Mouse (Mus musculus) kidney, adult 9 months (tissue): ENCODE measurements at regions not wholly inside any gene's neighbourhood (a gene's known extent, or its start where the extent isn't known, plus 50 kb on each side); places are given as distances from the start of the nearest gene placed in this dataset.

ENCODE experiments used
- DNase-seq: peaks from one replicate; pipeline ENCODE4 v3.0.0; 2022

DNA sequence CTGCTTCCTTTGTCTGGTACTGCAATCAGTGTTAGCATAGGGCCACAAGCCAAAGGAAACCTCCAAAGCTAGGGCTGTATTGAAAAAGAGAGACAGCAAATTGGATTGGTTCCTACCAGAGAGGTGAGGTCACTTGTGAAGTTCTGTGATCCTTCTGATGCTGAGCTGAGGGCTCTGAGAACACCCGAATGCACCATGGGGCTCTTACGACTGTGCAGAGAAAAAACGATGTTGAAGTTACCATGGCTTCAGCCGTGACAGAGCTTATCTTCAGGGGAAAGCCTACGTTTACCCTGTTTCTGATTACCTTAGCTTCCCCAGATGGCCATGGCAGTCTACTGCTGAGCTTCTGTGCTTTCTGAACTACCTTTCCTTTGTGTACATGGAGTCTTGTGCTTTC is 53.9 kb upstream of the Fmo9 start:
- DNase-seq = no peak

DNA sequence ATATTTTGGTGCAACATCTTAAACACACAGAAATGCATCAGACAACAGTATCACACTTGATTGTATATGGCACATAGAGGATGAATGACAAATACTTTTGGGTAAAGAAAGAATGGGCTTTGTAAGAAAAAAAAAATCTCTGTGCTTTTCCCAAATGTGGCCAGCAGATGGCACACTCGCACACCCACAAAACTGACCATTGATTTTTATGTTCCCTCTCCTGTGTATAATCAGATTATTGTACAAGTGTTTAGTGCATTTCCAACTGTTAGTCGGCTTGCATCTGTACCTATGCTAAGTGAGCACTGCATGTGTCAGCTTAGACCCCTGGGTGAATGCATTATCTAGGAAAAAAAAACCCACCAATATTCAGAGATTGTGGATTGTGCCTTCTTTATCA is 56.4 kb upstream of the Fmo9 start:
- DNase-seq = peak; percentile 8

DNA sequence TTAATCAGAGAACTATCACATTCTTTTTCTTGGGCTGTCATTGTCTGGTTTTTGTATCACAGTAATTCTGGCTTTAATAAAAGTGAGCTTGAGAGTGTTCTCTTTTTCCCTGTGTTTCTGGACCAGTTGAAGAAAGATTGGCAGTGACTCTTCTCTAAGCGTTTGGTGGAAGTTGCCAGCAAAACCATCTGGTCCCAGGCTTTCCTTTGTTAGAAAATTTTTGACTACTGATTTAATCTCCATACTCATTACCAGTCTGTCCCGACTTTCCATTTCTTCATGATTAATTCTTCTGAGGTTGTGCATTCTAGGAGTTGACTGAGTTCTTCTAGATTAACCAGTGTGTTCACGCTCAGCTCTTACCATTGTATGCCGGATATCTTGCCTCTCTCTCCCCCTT is 68.6 kb upstream of the Fmo9 start:
- DNase-seq = no peak

DNA sequence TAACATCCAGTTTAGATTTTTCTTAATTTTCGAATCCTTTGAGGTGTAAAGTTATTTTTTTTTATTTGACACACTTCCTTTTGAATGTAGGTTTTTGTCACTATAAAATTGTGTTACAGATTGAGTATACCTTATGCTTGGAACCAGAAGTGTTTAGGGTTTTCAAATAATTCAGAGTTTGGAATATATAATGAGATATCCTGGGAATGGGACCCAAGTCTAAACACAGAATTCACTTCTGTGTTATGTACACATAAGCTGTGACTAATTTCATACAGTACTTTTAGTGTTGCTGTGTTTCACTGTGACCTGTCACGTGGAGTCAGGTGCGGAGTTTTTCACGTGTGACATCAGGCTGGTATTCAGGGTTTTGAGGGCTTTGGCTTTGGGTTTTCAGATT is 69.1 kb upstream of the Fmo9 start:
- DNase-seq = no peak

DNA sequence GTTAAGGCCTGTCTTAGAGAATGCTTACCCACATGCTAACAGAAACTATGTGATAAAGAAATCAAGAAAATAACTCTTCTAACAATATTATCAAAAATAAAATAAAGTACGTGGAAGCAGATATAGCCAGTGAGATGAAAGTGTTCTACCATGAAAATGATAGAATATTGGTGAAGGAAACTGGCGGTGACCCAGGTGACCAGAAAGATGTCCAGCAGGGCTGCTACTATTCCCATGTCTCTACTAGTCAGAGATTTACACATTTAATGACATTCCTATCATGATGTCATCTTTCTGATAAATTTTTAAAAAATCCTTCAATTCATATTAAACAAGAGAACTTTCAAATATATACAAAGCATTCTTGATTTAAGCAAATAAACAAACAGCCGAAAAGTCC is 69.8 kb upstream of the Fmo9 start:
- no peak for DNase-seq

DNA sequence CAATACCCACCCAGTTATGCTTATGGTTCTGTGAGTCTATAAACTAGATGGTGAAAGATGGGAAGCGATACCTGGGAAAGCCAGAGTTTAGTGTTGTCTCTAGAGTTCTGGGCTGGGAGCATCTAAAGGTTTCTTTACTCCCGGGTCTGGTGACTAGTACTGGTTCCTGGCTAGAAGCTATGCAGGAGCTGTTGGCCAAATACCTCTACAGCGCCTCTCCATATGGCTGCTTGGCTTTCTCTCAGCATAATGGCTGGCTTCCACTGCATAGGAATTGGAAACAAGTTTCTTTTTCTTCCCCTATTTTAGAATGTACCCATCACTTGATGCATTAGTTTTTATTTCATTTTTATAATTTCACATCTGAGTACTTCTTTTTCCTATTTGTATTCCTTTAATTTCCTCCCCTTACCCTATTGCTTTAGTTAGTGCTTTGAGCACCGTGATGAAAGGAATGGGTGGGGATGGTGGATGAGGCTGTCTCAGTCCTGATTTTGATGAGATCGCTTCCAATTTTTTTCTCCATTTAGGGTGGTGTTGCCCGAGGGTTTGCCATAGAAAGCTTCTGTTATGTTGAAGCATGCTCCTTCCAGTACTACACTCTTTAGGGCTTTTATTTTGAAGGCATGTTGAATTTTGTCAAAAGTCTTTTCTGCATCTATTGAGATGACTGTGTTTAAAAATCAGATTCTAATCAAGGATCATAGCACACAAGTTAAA is 71.5 kb upstream of the Fmo9 start:
- DNase-seq = no peak

DNA sequence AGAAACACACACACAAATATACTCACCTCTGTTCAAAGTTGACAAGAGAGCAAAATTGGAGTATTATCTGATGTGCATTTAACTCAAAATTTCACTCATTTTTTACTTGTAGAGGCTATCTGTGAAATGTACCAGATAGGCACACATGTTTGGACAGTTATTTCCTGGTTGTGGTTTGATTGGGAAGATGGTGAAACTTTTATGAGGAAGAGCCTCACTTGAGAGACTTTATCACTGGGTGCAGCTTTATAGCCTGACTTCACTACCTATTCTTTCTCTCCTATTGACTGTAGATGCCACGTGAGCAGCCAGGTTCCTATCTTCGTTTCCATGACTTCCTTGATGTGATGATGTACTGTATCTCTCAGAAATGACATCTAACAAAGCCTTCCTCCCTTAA is 77.3 kb upstream of the Fmo9 start:
- DNase-seq = no peak

DNA sequence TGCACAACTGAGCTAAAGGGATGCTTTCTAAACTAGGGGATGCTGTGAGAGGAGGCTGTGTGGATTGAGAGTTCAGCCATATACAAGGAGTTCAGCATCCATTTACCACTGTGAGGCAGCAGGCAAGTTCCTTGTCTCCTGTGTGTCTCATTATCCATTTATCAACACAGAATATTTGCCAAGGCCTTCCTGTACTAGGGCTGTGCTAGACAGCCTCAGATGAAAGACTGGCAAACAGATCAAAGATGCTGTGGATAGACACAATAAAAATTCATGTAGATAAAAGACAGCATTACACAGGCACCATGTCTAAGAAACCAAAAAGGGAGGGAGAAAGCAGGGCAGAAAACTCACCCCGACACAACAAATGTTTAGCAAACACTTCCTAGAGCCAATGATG is 91.5 kb upstream of the Fmo9 start:
- no peak for DNase-seq

DNA sequence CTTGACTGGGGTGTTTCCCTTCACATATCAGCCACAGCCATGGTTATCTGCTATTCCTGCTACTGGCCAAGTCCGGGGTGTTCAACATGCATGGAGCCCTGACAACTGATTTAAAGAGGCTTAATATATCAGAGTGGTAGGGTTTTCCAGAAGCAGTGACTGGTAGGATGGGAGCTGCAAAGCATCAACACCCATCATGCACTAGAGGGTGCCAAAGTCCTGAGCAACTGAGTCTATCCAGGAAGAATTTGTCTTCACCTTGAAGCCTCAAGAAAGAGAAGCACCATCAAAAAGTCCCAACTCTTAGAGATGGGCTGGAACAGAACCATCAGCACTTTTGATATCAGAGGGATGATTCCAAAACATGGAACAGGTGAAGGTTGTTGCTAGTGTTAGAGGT is 100.5 kb upstream of the Fmo9 start:
- DNase-seq = peak; percentile 31

DNA sequence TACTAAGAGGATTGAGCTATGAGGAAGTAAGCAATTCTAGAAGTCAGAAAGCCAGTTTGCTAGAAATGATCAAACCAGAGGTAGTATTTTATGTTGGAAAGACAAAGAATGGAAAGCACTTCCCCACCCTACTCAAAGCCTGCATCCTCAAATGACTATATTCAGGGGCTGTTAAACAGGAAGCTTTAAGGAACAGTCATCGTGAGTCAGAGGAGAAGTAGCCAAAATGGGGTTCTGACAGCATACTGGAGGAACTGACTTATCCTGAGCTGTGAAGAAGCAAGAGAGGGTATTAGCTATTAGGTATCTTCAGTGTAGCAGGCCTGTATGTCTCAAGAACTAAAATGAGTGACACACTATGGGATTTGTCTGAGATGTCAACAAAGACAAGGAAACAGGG is 106.3 kb upstream of the Fmo9 start:
- peak; percentile 2 for DNase-seq

DNA sequence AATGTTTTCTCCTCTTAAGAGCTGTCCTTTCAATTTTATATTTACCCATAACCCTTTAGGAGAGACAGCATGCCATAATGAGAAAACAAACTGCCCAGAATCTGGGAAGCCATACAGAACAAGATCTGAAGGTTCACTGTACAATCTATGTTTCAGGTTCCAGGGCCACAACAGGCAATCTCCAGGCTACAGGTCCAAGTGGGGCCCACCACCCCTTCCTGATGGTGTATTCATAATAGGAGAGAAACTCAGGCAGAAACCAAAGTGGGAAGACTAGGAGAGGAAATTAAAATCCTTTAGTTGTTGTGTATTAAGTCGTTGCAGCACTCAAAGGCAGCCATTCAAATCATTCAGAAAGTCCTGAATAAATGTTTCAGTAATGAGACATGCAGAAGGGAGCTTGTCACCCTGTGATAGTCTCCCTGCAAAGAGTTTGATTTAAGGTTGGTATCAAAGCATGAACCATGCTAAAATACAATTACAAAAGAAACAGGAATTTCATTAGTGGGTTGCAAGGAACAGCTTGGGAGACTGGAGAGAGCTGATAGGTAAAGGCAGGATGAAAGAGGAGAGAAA is 107.3 kb upstream of the Fmo9 start:
- DNase-seq = no peak

DNA sequence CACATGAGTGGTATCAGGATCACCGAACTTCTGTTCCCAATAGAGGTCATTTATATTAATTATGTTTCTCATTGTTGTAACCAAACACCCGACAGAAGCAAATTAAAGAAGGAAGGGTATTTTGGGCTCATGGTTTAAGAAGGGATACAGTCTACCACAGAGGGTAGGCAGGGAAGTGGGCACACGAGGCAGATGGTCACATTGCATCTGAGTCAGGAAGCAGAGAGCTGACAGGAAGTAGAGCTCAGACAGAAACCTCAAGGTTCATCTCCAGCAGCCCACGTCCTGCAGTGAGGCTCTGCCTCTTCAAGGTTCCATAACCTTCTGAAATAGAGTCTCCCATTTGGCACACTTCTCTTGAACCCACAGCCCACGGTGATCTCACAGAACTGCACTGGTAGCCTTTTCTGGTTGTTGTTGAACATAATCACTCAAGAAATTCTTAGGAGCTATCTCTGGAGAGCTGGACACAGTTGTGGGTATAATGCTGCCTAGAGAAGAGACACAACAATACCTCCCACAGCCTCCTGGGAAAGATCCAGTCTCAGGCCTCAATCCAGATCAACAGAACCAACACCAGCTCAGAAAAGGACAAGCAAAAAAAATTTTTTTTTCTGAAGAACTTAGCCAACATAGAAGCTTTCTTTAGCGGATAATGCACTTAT is 111.5 kb upstream of the Fmo9 start:
- DNase-seq = no peak

DNA sequence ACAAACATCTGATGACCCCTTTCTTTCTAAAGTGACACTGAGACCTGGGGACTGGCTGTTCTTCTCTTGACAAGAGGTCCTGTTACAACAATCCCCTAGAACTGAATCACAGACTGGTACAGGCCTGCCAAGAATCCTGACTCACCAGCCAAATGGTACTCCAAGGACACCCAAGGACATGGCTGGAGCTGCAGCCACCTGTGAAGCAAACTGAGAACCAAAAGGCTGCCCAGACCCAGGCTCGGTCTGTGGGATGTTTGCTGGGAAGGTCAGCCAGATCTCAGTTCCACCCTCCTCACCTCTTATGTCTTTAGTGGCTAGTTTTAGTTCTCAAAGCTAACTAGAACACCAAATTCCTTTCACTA is 112.1 kb upstream of the Fmo9 start:
- DNase-seq = no peak

DNA sequence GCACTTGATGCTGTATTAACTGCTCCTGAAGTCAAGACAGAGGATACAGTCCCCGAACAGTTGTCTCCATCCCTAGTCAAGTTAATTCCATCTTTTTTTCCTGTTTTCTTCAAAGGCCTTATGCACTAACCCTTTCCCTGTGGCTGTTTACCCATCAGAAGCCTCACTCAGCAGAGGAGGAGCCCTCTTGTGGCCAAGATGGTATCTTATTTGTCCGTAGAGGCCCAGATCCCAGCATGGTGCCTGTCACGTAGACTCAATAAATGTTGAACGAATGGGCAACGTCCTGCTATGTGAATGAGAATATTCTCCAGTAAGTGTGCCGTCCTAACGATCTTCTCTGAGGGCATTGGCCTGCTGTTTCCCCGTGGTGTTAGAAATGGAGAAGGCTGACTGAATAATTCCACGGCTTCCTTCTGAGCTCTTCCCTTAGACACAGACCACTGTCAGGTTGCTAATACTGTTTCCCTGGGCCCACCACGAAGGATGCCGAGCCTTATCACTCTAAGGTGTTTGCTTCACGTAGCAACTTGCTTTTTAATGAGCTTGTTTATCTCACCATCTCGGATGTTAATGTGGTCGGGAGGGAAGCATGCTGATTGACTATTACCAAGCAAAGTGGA is 113.1 kb upstream of the Fmo9 start:
- peak; percentile 5 for DNase-seq

DNA sequence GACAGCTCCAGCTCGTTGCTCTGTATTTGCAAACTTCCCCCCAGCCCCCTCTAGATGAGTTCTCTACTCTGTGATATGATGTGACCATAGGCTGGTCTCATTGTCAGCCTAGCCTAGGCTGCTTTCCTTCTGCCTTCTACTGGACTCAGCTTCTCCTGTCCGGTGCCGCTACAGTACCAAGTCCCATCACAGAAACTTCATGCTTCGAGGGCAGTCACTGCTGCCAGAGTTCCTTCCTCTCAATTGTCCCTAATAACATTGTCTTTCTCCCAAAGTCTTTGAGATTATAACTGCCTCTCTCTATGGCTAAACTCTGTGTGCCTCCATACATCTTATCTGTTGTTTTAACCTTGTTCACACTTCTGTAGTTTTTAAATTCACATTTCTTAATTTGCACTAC is 114.0 kb upstream of the Fmo9 start:
- no peak for DNase-seq

DNA sequence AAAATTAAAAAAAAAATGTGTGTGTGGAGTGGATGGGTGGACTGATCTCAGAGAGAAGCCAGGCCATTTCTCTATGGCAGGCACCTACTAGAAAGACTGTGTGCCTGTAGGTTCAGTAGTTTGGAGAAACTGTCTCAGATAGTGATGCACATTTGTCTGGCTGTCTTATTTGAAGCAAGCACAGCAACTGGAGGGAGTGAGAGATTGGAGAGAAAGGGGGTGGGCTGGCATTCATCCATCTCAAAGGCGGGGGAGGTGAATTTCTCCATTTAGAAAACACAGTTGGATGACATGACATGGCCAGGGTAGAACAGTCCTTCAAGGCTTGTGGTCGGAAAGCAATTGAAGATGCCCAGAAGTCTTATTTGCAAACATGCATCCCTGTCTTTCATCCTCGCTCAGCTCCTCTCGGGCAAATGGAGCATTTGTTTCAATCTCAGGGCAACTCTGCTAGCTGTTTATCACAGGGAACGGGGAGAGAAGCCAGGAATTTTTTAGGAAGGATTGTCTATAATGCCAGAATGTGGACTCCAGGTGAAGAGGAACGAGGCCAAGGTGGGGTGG is 114.8 kb upstream of the Fmo9 start:
- no peak for DNase-seq

DNA sequence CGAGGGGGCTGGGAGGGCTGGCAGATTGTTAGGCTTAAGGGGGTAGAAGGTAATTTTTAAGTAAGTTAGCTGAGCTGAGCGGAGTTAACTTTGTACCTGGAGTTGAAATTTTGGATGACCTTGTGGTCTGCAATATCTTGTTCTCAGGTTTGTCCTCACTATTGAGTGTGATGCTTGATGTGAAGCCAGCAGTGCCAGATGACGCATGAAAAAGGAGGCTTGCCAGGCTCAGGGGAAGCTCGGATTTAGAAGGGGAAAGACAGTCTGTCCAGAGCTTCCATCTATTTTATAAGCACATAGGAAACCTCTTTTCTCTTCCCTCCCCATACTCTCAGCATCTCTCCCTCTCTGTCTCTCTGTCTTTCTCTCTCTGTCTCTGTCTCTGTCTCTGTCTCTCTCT is 115.3 kb upstream of the Fmo9 start:
- no peak for DNase-seq

DNA sequence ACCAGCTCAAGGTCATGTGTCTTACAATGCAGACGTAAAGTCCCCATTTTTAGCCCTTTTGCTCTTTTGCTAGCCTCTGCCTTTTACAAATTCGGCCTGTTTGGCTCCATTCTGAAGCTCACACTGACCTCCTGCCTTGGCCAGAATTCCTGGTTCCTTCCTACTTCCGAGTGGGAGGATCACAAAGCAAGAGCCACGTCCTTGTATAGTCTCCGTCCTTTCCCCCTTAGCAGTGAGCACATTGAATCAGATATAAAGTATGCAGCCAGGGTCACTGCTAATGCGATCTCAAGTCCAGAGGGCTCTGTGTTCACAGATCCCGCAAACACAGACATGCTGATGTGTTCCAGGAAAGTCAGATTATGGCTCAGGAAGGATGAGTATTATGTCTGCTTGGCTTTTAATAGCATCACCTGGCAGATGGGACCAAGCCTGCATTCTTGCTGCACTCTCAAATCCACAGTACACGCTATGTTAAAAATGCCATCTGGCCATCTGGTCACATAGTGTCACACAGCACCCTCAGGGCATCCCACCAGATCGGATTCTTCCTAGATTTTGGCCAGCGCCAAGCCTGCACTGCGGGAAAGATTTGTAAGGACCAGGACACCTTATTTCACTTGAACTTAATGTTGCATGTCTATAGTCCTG is 119.4 kb upstream of the Fmo9 start:
- no peak for DNase-seq

DNA sequence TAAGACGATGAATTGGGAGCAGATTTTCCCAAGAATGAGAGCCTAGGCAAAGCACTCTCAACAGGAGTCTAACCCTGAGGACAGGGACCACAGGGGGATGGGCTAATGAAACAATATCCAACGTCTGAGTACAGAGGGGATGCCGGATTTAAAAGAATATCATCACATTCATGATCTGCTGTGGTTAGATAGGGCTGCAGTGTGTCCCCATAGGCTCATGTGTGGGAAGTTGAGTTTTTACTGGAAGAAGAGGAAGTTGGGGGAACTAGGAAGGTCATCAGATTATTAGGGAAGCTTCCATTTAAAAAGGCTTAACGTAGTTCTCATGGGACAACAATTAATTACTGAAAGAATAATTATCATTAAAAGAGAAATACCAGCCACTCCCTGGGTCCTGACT is 120.3 kb upstream of the Fmo9 start:
- no peak for DNase-seq

DNA sequence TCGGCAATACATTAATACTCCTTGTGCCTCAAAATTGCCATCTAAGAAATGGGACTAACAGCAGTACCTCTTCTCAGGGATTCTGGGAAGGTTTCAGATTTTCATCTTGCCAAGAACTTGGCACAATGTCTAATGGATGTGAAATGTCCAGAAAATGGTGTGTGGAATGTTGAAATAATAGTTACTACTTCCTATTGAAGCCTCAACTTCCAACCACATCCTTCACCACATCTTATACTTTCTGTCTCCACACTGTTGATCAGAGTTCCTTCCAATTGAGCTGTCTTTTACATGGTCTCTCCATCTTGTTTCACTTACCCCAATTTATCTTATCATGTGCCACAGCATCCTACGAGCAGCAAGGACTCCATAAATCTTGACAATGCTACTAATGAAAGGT is 122.3 kb upstream of the Fmo9 start:
- no peak for DNase-seq

DNA sequence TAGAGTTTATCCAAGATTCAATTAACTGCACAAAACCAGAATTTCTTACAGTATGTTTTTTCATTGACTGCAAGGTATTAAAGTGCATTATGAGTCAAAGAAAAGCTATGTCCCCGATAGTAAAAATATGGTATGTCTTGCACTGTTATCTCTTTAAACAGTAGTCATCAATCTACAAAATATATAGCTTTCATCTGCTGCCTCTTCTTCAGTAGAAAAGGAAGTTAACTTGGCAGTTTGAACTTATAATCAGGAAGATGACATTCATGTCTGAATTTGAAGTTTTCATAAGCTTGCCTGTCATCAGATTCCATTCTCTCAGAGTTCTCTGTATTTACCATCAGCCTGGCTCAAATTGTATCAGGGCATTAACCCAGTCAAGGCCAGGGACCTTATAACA is 122.7 kb upstream of the Fmo9 start:
- DNase-seq = no peak

DNA sequence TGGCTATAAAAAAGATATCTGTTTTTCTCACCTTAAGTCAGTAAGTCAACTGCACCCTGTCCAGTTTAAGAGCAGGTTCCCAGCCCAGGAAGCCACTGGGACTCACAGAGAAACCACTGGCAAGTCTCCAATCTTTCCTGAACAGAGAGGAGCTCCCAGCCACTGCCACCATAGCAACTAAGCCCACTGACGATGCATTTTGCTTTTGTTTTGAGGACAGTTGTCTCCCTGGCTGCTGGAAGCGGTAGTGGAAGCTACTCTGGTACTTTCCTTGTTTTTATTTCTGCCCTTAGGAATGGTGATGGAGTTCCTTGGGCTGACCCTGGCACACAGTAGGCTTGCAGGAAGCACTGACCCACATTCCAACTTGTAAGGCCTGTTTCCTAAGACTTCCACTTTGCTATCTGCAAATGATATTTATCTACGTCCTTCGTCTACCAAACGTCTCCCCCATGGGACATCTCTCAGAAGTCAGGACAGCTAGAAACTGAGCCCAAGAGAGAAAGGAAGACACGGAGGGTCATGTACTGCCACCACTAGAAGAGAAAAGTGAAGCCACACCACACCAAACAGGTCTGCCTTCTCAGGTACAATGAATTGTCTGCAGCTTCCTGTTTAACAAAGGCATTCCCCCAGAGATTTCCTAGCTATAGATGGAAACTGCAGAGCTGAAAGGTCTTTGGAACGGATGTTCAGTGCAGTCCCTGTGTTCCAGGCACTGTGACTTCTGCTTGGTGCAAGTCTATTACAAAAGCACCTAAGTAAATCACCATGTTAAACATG is 125.7 kb upstream of the Fmo9 start:
- DNase-seq = no peak
